Mouse (Mus musculus): ENCODE measurements at regions not wholly inside any gene's neighbourhood (a gene's known extent, or its start where the extent isn't known, plus 50 kb on each side); places are given as distances from the start of the nearest gene placed in this dataset.

GRCm38 (mm10) chr8:66568861-66569260 lies 57.3 kb downstream of the Tktl2 start:
- H3K9me3 ChIP-seq (ENCODE audit: control insufficient read depth, low read length) = no peaks in the 10 kb centered on the region
- H3K27me3 ChIP-seq (ENCODE audit: control insufficient read depth, insufficient read depth, low read length) = no peaks in the 10 kb centered on the region
- 62% methylated on average over 3 of the region's 3 CpGs for WGBS
- H3K9ac ChIP-seq (ENCODE audit: low read length) = no peak overlapping the region
- H3K4me3 ChIP-seq (ENCODE audit: low read depth, low read length) = no peak overlapping the region
- no peak for ATAC-seq (ENCODE audit: low FRiP score, low TSS enrichment)
- H3K27ac ChIP-seq (replicated peaks) = no peak overlapping the region
- TF ChIP-seq EP300 (optimal IDR thresholded peaks at IDR 0.05) (no peak), CTCF (IDR thresholded peaks at IDR 0.05; ENCODE audit: low read depth) (no peak)
- no peak for DNase-seq (ENCODE audit: low spot score)
- no peaks in the 10 kb centered on the region for H3K36me3 ChIP-seq (ENCODE audit: control insufficient read depth, insufficient read depth, low read length)
- no peaks in the 10 kb centered on the region for H3K4me1 ChIP-seq (replicated peaks; ENCODE audit: control insufficient read depth, insufficient read depth)
- no peak overlapping the region for H3K4me2 ChIP-seq (replicated peaks; ENCODE audit: low read depth)

- Histone ChIP-seq H3K4me3 (ENCODE audit: low read depth, low read length) (no peak overlapping the region), H3K27me3 (ENCODE audit: control insufficient read depth, insufficient read depth, low read length) (no peaks in the 10 kb centered on the region), H3K4me2 (replicated peaks; ENCODE audit: low read depth) (no peak overlapping the region), H3K9ac (ENCODE audit: low read length) (no peak overlapping the region), H3K4me1 (replicated peaks; ENCODE audit: control insufficient read depth, insufficient read depth) (no peaks in the 10 kb centered on the region), H3K9me3 (ENCODE audit: control insufficient read depth, low read length) (no peaks in the 10 kb centered on the region), H3K27ac (replicated peaks) (no peak overlapping the region), H3K36me3 (ENCODE audit: control insufficient read depth, insufficient read depth, low read length) (no peaks in the 10 kb centered on the region)
- WGBS = 86% methylated on average over 3 of the region's 3 CpGs
- TF ChIP-seq CTCF (IDR thresholded peaks at IDR 0.05; ENCODE audit: low read depth) (no peak), EP300 (optimal IDR thresholded peaks at IDR 0.05) (no peak)
- DNase-seq (ENCODE audit: low spot score) (no peak), ATAC-seq (ENCODE audit: low FRiP score, low TSS enrichment) (no peak)
Measured at GRCm38 (mm10) chr8:66586182-66586581, 74.6 kb downstream of the Tktl2 start.

- ATAC-seq (ENCODE audit: low FRiP score, low TSS enrichment) = no peak
- no peaks in the 10 kb centered on the region for H3K4me1 ChIP-seq (replicated peaks; ENCODE audit: control insufficient read depth, insufficient read depth)
- WGBS = 65% methylated on average over 8 of the region's 8 CpGs
Measured at GRCm38 (mm10) chr8:66586850-66587249, 75.3 kb downstream of the Tktl2 start.

GRCm38 (mm10) chr8:66587272-66587671 lies 75.7 kb downstream of the Tktl2 start:
- Histone ChIP-seq H3K4me2 (replicated peaks; ENCODE audit: low read depth) (no peak overlapping the region), H3K9me3 (ENCODE audit: control insufficient read depth, low read length) (no peaks in the 10 kb centered on the region), H3K9ac (ENCODE audit: low read length) (no peak overlapping the region), H3K36me3 (ENCODE audit: control insufficient read depth, insufficient read depth, low read length) (no peaks in the 10 kb centered on the region), H3K4me1 (replicated peaks; ENCODE audit: control insufficient read depth, insufficient read depth) (no peaks in the 10 kb centered on the region), H3K27me3 (ENCODE audit: control insufficient read depth, insufficient read depth, low read length) (no peaks in the 10 kb centered on the region), H3K4me3 (ENCODE audit: low read depth, low read length) (no peak overlapping the region), H3K27ac (replicated peaks) (no peak overlapping the region)
- ATAC-seq (ENCODE audit: low FRiP score, low TSS enrichment) (no peak), DNase-seq (ENCODE audit: low spot score) (no peak)
- no peak for TF ChIP-seq CTCF (IDR thresholded peaks at IDR 0.05; ENCODE audit: low read depth)
- TF ChIP-seq EP300 (optimal IDR thresholded peaks at IDR 0.05) = no peak
- WGBS = 64% methylated on average over 2 of the region's 2 CpGs

More at GRCm38 (mm10) chr8:66586850-66587249, 75.3 kb downstream of the Tktl2 start:
- TF ChIP-seq CTCF (IDR thresholded peaks at IDR 0.05; ENCODE audit: low read depth) (no peak), EP300 (optimal IDR thresholded peaks at IDR 0.05) (no peak)
- no peaks in the 10 kb centered on the region for H3K36me3 ChIP-seq (ENCODE audit: control insufficient read depth, insufficient read depth, low read length)
- no peak overlapping the region for H3K4me2 ChIP-seq (replicated peaks; ENCODE audit: low read depth)
- H3K27me3 ChIP-seq (ENCODE audit: control insufficient read depth, insufficient read depth, low read length) = no peaks in the 10 kb centered on the region
- no peak for DNase-seq (ENCODE audit: low spot score)
- H3K9ac ChIP-seq (ENCODE audit: low read length) = no peak overlapping the region
- no peak overlapping the region for H3K27ac ChIP-seq (replicated peaks)
- no peak overlapping the region for H3K4me3 ChIP-seq (ENCODE audit: low read depth, low read length)
- no peaks in the 10 kb centered on the region for H3K9me3 ChIP-seq (ENCODE audit: control insufficient read depth, low read length)

GRCm38 (mm10) chr8:66589437-66589836 lies 77.9 kb downstream of the Tktl2 start:
- Histone ChIP-seq H3K4me1 (replicated peaks; ENCODE audit: control insufficient read depth, insufficient read depth) (no peaks in the 10 kb centered on the region), H3K36me3 (ENCODE audit: control insufficient read depth, insufficient read depth, low read length) (no peaks in the 10 kb centered on the region), H3K9me3 (ENCODE audit: control insufficient read depth, low read length) (no peaks in the 10 kb centered on the region), H3K4me3 (ENCODE audit: low read depth, low read length) (no peak overlapping the region), H3K27me3 (ENCODE audit: control insufficient read depth, insufficient read depth, low read length) (no peaks in the 10 kb centered on the region), H3K9ac (ENCODE audit: low read length) (no peak overlapping the region), H3K27ac (replicated peaks) (no peak overlapping the region), H3K4me2 (replicated peaks; ENCODE audit: low read depth) (no peak overlapping the region)
- TF ChIP-seq EP300 (optimal IDR thresholded peaks at IDR 0.05) (no peak), CTCF (IDR thresholded peaks at IDR 0.05; ENCODE audit: low read depth) (peak; percentile 27; the same call in 1 of the 2 replicates)
- WGBS = 57% methylated on average over 1 of the region's 1 CpGs
- ATAC-seq (ENCODE audit: low FRiP score, low TSS enrichment) (no peak), DNase-seq (ENCODE audit: low spot score) (no peak)

GRCm38 (mm10) chr8:66607194-66607593 lies 80.7 kb downstream of the Npy5r start:
- ATAC-seq (ENCODE audit: low FRiP score, low TSS enrichment) (no peak), DNase-seq (ENCODE audit: low spot score) (no peak)
- TF ChIP-seq EP300 (optimal IDR thresholded peaks at IDR 0.05) = no peak
- TF ChIP-seq CTCF (IDR thresholded peaks at IDR 0.05; ENCODE audit: low read depth) = no peak
- Histone ChIP-seq H3K27me3 (ENCODE audit: control insufficient read depth, insufficient read depth, low read length) (no peaks in the 10 kb centered on the region), H3K9me3 (ENCODE audit: control insufficient read depth, low read length) (no peaks in the 10 kb centered on the region), H3K27ac (replicated peaks) (no peak overlapping the region), H3K36me3 (ENCODE audit: control insufficient read depth, insufficient read depth, low read length) (no peaks in the 10 kb centered on the region), H3K4me2 (replicated peaks; ENCODE audit: low read depth) (no peak overlapping the region), H3K9ac (ENCODE audit: low read length) (no peak overlapping the region), H3K4me1 (replicated peaks; ENCODE audit: control insufficient read depth, insufficient read depth) (no peaks in the 10 kb centered on the region), H3K4me3 (ENCODE audit: low read depth, low read length) (no peak overlapping the region)
- 63% methylated on average over 5 of the region's 5 CpGs for WGBS

Data from stomach, postnatal 0 days (tissue).